Mouse (Mus musculus) gastrocnemius, postnatal 14 days (tissue): ENCODE measurements around the gene Dtx1. TPM values are rescaled to one million over a fixed set of nuclear protein-coding genes. Genes with fewer than 3 reads are reported as not detected.

ENCODE experiments used
- DNase-seq: peaks from one replicate; pipeline ENCODE4 v3.0.0; 2021; ENCODE audit warnings: mixed read lengths
- intact Hi-C: fragments of 180-260 bp; cut with DNase I; formaldehyde crosslinking; loops from one replicate; pipeline ENCODE4 v1.15.1; 2025; ENCODE audit warnings: low total_unique reads
- total RNA-seq, 2 experiments: library from RNA; stranded (reverse); gene quantifications; 2 replicates each; pipeline ENCODE4 v1.2.3; 2021

Gene Dtx1
- total RNA-seq, 2 experiments from 2014 or later, result 0.66 to 0.76 TPM

DNA sequence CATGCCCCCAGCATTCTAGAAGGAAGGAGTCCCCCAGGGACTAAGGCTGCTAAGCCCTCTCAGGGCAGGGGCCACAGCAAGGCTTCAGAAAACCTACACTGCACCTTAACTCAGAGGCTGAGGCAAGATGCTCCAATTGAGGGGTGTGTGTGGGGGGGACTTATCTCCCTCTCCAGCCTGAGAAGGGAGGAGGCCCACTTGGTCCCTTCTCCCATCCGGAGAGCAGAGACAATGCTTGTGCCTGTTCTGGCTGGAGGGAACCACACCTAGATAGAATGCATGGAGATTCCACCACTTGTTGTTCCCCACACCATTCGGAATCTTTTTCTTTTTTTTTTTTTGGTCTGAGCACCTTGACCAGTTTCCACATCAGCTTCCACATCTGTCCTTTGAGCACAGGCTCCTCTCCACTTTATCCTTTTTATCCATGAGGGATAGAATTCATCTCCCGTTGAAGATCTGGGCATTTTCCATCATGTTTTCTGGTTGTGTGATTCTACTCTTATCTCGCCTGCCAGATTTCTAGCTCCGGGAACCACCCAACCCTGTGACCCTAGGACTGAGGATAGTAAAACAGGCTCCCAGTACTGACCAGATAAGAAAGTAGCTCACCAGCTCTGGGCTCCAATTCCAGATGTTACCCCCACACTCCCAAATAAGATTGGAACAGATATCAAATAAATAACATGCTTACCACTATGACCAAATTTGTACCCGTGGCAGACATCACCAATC, 24.8 kb downstream of the Dtx1 start:
- DNase-seq, result no peak
- intact Hi-C loops, result no loop called here

DNA sequence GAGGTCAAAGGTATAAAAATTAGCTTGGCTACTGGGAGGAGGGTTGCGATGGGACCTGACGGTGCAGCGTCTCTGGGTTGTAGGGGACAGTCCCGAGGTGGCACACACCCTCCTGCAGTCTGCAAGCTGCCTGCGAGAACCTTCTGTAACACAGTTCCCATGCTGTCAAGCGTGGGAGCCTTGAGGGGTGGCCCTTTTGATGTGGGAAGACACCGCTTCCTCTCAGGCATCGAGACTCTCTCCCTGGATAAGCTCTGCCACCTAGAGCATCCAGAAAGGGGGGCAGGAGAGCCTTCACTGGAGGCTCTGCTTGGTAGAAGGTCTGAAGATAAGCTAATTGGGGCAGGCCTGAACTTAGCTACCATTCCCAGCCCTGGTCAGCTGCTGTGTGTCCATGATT, 26.0 kb downstream of the Dtx1 start:
- no peak for DNase-seq
- intact Hi-C loops, result no loop called here

DNA sequence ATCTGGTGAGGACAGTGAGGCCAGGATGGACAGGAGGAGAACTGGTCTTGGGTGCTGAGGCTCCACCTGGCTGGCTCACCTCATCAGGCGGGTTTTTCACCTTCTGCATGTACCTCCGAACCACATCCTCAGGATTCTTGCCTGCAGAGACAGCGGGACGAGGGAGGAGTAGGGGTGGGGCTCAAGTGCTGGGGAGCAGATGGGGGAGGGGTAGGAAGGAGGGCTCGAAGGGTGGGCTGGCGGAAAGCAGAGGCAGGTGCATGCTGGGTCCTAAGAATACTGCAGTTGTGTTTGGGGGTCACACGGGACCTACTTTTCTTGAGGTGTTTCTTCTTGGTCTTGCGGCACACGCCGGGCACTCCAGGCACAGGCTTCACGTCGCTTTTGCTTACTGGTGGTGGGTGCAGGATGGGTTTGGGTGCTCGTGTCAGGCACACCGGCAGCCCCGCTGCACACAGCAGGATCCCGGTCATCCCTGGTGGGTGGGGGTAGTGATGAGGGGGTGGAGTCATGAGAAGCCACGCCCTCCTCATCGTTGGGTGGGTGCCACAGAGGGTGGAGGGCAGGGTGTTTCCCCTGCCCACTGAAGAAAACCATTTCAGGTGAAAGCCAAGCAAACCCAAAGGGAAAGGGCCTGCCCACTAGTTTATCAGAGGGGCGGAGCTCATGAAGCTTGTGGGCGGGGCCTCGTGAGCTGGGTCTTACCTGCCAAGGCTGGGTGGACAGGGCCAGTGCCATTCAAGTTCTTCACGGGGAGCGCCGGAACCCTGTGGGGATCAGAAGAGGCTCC, 28.6 kb downstream of the Dtx1 start:
- DNase-seq, result no peak
- intact Hi-C loops, result no loop called here

DNA sequence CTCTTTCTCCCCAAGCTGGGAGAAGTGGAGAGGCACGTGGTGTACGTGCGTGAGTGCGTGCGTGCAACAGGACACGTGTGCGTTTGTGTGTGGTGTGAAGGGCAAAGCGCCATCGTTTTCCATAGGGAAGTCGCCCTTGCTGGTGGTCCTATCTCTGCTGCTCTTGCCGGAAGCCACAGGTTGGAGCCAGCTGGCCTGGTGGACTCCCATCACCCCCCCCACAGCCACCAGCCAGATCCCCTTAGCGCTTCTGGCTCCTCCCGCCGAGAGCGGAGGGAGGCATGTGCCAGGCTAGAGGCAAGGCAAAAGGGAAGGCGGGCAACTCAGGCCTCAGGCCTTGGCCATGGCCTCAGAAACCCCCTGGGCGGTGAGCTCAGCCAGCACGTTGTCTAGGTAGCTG, 30.8 kb downstream of the Dtx1 start:
- DNase-seq, result no peak
- intact Hi-C loops, result loop anchor here (2.0 kb wide), 1 partner anchor 30 kb away; the partner anchor contains the start of gene Dtx1

DNA sequence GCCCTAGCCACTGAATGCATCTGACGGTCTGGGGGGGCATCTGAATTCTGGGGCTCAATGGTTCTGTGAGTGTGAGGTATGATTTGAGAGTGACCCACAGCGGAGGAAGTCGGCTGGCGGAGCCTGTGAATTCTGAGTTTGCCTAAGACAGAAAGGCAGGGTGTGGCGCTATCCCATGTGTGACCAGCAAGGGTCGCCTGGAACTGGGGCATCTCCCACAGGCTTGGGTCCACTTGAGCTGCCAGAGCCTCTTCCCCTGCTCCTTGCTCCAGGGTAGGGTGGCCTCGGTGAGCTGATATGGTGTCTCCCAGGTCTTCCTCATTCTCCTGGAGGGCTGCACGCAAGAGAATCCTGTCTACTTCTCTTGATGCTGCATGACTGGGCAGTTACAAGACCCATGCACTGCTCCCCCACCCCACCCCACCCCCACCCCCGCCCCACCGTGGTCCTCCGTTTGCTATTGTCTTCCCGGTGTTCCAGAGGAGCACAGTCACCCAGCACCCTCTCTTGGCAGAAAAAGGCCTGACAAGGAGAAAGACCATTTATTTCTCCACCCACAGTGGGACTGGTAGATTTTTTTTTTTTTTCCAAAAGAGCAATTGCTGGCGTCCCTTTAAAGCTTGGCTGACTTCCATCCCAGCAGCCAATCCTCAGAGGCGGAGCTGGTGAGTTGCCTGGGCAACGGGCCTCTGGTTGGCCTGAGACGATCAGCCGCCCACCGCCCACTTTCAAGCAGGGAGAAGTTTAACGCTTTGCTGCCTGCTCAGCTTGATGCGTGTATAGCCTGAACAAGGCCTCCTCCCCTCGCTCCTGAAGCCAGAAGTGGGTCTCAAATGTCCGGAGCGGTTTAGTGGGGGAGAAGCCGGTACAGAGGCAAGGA, 31.8 kb downstream of the Dtx1 start:
- DNase-seq, result peak; percentile 86

DNA sequence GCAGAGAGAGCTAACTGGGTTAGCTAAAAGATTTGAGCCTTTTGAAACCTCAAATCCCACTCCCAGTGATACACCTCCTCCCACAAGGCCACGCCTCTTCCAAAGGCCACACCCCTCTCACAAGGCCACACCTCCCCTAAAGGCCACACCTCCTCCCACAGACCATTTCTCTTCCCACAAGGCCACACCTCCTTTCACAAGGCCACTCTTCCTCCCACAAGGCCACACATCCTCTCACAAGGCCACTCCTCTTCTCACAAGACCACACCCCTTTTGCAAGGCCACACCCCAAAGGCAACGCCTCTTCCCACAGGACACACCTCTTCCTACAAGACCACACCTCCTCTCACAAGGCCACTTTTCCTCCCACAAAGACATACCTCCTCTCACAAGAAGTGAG, 34.2 kb downstream of the Dtx1 start:
- intact Hi-C loops, result loop anchor here (2.0 to 5.0 kb wide), 2 partner anchors 57 to 70 kb away; partner anchors contain the start of gene Oas2
- DNase-seq, result no peak

More for the DNA sequence above, 31.8 kb downstream of the Dtx1 start:
- intact Hi-C loops, result loop anchor here (2.0 to 5.0 kb wide), 2 partner anchors 31 to 67 kb away; partner anchors contain the start of genes Dtx1 and Oas2

DNA sequence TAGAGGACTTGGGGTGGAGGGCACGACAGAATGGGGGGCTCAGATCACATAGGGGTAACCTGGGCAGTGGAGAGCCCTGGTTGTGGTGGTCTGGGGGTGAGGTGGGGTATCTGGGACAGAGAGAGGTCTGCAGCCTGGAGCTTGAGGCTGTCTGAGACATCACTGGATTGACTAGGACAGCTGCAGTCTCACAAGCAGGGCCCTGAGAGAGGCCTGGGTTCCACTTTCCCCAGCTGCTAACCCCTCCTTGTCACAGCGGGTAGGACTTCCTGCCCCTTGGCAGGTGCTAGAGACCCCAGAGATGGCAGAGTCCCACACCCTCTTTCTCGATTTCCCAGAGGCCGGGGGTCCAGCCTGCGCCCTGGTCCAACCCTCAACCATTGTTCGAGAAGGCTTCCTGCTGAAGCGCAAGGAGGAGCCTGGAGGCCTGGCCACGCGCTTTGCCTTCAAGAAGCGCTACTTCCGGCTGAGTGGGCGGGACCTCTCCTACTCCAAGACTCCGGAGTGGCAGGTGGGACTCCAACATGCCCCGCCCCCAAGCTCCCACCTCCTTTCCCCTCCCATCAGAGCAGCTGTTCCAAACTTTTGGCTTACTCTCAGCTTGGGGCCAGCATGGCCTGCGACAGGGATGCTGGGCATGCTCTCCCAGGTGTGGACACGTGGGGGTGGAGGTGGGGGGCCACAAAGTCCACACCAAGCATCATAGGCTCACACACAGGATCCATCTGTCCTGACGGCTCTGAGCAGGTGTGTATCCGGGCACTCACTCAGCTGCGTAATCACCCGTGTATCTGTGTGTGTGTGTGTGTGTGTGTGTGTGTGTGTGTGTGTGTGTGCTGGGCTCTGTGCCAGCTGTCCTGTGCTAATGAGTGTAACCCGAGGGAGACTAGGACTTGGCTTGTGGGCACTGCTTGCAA, 37.2 kb downstream of the Dtx1 start:
- peak; percentile 53 for DNase-seq
- intact Hi-C loops, result loop anchor here (5.0 kb wide), 1 partner anchor 73 kb away; the partner anchor contains the start of gene Oas2

DNA sequence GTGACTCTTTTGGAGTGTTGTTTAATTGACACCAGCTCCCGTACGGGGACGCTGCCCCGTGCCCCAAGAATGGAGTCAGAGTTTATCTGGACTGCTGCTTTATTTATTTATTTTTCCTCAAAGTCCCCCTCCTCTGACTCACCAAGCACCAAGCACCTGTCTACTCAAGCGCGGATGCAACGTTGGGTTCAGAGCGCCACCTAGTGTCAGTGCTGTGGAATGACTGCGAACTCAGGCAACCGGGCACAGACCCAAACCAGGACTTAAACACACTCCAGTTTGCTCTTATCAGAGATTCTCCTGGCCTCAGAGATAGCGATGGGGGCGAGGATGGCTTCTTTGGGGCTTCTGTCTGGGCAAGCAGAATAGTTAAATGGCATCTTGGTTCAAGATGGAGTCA, 38.1 kb downstream of the Dtx1 start:
- DNase-seq, result peak; percentile 57
- intact Hi-C loops, result no loop called here

DNA sequence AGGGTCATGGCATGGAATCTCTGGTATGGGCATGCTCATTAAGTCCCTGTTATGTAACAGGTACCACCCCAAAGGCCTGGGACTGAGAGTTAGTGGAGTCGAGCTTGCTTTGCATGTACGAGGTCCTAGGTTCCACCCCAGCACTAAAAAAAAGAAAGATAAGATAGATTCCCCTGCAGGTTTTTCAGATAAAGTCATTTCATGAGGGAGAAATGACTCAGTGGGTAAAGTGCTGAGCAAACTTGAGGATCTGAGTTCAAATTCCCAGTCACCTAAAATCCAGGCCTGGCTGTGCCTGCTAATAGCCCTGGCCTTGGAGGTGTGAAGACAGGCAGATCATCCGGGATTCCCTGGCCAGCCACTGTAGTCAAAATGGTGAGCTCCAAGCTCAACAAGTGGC, 39.9 kb downstream of the Dtx1 start:
- no peak for DNase-seq
- intact Hi-C loops, result no loop called here

DNA sequence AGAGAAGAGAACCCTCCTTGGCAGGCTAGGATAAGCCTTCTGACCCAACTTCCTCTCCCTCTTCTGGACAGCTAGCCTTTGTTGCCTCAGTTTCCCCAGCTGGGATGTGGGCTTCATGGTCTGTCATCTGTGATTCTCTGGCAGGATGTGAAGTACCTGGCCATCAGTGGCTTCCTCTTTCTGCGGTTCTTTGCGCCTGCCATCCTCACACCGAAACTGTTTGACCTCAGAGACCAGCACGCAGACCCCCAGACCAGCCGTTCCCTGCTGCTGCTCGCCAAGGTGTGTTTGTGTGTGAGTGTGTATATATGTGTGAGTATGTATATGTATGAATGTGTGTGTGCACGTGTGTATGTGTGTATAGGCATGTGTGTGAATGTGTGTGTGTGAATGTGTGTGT, 41.6 kb downstream of the Dtx1 start:
- intact Hi-C loops, result no loop called here
- DNase-seq, result no peak

DNA sequence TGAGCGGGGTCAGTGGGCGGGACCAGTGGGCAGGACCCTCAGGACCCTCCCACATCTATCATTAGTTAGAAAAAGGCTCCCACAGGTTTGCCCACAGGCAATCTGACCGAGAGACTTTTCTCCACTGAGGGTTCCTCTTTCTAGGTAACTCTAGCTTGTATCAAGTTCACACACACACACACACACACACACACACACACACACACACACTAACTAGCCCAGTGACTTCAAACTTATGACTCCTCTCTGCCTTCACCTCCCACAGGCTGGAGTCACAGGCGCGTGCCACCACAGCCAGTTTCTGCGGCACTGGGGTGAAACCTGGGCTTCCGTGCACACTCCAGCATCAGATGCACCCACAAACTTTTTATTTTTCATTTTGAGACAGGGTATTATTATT, 43.0 kb downstream of the Dtx1 start:
- no peak for DNase-seq
- intact Hi-C loops, result no loop called here

DNA sequence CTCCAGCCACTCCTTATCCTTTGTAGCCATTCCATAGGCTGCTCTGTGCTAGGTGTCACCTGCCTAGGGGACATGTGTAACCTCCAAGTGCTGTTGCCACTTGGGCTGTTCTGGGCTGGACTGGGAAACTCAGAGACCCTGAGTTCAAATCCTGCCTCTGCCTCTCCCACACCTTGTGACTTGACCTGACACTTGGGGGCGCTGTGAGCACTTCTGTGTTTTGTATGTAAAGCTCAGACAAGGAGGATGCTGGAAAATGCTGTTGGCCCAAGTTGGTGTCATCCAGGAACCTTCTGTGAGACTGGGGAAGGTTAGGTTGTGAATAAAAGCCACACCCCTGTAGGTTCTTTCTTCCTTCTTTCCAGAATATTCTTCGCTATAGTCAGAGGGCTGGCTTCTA, 46.8 kb downstream of the Dtx1 start:
- intact Hi-C loops, result no loop called here
- no peak for DNase-seq

DNA sequence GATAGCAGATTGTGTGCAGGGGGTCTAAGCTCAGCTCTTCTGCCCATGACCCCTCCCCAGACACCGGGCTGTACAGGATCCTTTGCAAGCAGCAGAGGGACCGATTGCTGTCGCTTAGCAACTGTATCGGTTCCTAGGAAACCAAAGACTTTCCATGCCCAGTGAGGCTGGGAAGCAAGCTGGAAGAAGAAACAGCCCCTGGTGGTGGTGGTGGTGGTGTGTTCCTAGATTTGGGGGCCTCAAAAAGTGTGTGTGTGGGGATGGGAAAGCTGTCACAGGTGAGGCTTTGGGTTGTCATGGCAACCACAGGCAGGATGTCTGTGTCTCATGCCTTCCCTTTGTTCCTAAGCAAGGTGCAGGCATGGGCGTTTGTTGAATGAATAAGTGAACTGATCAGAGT, 50.9 kb downstream of the Dtx1 start:
- intact Hi-C loops, result no loop called here
- DNase-seq, result no peak

DNA sequence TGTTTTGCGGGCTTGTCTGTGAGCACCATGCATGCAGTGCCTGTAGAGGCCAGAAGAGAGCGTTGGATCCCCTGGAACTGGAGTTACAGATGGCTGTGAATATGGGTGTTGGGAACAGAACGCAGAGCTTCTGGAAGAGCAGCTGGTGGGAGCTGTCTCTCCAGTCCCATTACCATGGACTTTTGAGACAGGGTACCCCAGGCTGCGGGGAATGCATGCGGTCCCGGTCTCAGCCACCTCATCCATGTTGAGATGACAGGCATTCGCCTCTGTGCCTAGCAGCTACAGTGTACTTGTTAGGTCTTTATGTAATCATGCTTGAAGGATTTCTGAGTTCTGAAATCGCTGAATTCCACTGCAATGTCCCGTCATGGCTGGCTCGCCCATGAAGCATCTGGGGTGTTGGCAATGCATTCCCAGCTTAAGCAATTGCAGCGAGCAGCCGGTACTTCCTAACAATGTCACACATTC, 55.4 kb downstream of the Dtx1 start:
- intact Hi-C loops, result no loop called here
- no peak for DNase-seq

DNA sequence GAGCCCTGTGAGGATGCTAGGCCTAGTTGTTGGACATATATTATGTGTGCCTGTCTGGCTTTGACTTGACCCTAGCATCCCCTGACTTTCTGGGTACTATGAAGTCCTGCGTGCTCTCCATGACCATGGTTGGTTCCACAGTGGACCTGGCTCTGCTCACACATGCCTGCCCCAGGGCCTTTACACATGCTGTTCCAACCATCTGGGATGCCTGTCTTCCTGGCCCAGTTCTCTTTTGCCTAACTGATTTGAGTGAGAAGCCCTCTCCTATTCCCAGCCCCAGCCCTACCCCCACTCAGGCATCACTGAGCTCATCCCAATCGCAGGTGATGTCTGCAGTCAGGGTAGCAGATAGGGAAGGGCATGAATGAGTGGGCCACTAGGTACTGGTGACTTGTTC, 57.9 kb downstream of the Dtx1 start:
- intact Hi-C loops, result no loop called here
- DNase-seq, result no peak

DNA sequence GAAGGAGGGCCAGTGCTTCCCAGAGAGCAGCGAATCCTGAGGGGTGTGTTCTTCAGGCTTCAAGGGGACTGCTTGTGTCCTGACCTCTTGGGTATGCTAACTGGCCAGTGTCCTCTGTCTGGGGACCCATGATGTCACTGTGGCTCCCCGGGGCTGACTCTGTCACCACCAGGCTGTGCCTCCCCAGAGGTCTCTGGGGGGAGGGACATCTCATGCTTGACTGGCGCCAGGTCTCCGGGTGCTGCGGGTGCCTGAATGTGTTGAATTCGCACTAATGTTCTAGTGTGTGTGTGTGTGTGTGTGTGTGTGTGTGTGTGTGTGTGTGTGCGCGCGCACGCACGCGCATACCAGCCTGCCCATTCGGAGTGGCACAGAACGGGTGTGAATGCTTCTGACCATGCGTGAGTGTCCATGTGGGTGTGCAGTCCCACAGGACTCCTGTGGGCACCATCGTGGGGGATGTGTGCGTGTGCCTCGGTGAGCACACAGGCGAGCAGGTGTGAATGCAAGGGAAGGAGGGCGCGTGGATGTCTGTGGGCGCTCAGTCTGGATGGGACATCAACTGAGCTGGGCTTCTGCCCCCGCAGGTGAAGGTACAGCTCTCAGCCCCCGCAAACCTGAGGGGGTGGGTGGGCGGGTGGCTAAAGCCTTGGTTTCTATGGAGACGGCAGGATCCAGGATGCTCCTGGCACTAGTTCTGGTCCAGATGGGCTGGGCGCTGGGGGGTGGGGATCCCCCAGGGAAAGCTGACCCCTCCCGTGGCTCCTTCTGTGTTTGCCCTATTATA, 58.6 kb downstream of the Dtx1 start:
- no peak for DNase-seq
- intact Hi-C loops, result no loop called here

DNA sequence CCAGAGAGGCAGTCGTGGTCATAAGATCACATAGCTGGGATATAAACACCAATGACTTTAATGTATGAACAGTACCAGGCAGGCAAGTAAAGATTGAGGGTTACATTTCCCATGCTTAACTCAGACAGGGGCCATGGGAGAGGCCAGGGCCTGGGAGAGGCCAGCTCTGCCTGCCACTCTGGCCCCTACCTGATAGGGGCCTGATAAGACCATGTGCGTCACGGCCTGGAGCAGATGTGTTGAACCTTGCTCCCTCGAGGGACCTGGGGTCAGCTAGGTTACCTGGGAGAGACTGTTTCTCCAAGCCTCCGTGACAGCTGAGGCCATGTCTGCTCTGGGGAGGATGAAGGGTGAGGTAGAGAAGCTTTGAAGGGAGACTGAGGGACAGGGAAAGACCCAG, 60.5 kb downstream of the Dtx1 start:
- DNase-seq, result no peak
- intact Hi-C loops, result no loop called here

DNA sequence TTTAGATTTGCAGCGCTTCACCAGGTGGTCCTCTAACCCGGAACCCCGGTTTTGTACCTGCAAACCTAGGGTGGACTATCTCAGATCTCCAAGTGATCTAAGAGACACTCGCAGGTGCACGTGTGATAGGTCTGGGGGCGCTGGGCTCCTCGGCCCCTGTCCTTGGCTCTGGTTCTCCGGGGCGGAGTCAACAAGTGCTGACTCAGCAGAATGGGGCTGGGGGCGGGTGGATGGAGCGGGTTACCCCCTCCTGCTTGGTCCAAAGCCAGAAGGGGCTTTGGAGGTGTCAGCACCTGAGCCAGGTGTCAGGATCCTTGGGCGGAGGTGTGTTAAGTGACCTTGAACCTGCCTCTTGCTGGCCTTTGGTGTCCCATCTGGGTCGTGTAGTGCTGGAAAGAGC, 61.8 kb downstream of the Dtx1 start:
- no peak for DNase-seq
- intact Hi-C loops, result no loop called here
